In the genomic region with DNA sequence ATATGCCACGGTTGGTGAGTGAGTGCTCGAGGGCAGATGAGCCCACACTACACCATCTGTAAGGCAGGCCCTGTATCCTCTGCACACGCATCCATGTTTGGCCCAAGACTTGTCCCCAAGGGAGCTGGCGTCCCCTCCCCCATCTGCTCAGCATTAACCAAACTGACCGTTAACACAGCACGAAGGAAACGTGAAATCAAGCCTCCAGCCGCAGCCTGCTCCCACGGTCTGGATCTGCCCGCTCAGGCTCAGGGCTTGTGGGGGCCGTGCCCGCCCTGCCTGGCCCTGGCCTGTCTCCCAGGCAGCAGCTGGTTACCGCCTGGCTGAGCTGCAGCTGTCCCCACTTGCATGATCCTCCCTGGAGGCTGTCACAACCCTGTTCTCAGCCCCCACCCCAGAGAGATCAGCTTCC, we compare ENCODE assay signal across 8 mouse cellular contexts. TPM values are rescaled to one million over a fixed set of nuclear protein-coding genes. Genes with fewer than 3 reads are reported as not detected.
DNase-seq lines count a peak whose midpoint lies in the region; ATAC-seq and TF ChIP-seq lines count a peak whose summit lies in the region.

No protein-coding gene starts in this region.

- 67% methylated on average over 13 of the region's 13 CpGs for WGBS in heart, postnatal 0 days
- 65% methylated on average over 13 of the region's 13 CpGs for WGBS in midbrain, embryonic 11.5 days
- 51% methylated on average over 13 of the region's 13 CpGs for WGBS in stomach, embryonic 15.5 days

- H3K9ac ChIP-seq in heart, postnatal 0 days (replicated peaks; ENCODE audit: low read depth, low read length), result no peak overlapping the region
- H3K9ac ChIP-seq in midbrain, embryonic 11.5 days (ENCODE audit: low read length), result no peak overlapping the region
- no peak overlapping the region for H3K9ac ChIP-seq in stomach, embryonic 15.5 days

- no peak for TF ChIP-seq CTCF in heart, postnatal 0 days (IDR thresholded peaks at IDR 0.05; ENCODE audit: low read depth)

- no peaks in the 10 kb centered on the region for H3K27me3 ChIP-seq in heart, postnatal 0 days (ENCODE audit: control insufficient read depth, insufficient read depth, low read length)
- no peaks in the 10 kb centered on the region for H3K27me3 ChIP-seq in midbrain, embryonic 11.5 days (ENCODE audit: control insufficient read depth, insufficient read depth, low read length)
- no peaks in the 10 kb centered on the region for H3K27me3 ChIP-seq in stomach, embryonic 15.5 days (replicated peaks)

- H3K4me2 ChIP-seq in heart, postnatal 0 days (ENCODE audit: low read depth, low read length), result no peak overlapping the region
- no peak overlapping the region for H3K4me2 ChIP-seq in midbrain, embryonic 11.5 days
- no peak overlapping the region for H3K4me2 ChIP-seq in stomach, embryonic 15.5 days

- DNase-seq in adrenal gland, postnatal 14 days, result peak; percentile 67
- DNase-seq in adrenal gland, postnatal 10 days, result no peak
- peak; percentile 85 for DNase-seq in brain, adult 2 months (ENCODE audit: low read depth, low spot score)
- no peak for DNase-seq in heart, postnatal 0 days (ENCODE audit: low spot score)
- DNase-seq in kidney, postnatal 25 days, result peak; percentile 78 to 83
- no peak for DNase-seq in midbrain, embryonic 11.5 days (ENCODE audit: low spot score, missing footprints)
- no peak for DNase-seq in yolk sac, embryonic 10.5 days (ENCODE audit: low spot score)

- peaks cover 14% of the 10 kb centered on the region for H3K4me1 ChIP-seq in heart, postnatal 0 days (ENCODE audit: control insufficient read depth, insufficient read depth)
- peaks cover 14% of the 10 kb centered on the region for H3K4me1 ChIP-seq in midbrain, embryonic 11.5 days (ENCODE audit: control insufficient read depth, insufficient read depth, low read length)
- H3K4me1 ChIP-seq in stomach, embryonic 15.5 days, result peaks cover 19% of the 10 kb centered on the region

- no peak for TF ChIP-seq EP300 in heart, postnatal 0 days (IDR thresholded peaks at IDR 0.05; ENCODE audit: low read depth)

- H3K36me3 ChIP-seq in heart, postnatal 0 days (replicated peaks; ENCODE audit: control insufficient read depth, insufficient read depth, low read length), result no peaks in the 10 kb centered on the region
- no peaks in the 10 kb centered on the region for H3K36me3 ChIP-seq in midbrain, embryonic 11.5 days (ENCODE audit: control insufficient read depth, insufficient read depth, low read length)
- no peaks in the 10 kb centered on the region for H3K36me3 ChIP-seq in stomach, embryonic 15.5 days

- H3K9me3 ChIP-seq in heart, postnatal 0 days (replicated peaks; ENCODE audit: control insufficient read depth, low read length), result no peaks in the 10 kb centered on the region
- H3K9me3 ChIP-seq in midbrain, embryonic 11.5 days (ENCODE audit: control insufficient read depth, low read length), result no peaks in the 10 kb centered on the region
- no peaks in the 10 kb centered on the region for H3K9me3 ChIP-seq in stomach, embryonic 15.5 days

- peak; percentile 56 for ATAC-seq in heart, postnatal 0 days (ENCODE audit: insufficient read depth, low read depth)
- ATAC-seq in midbrain, embryonic 11.5 days (ENCODE audit: low FRiP score), result peak; percentile 80
- peak; percentile 76; the same call in 1 of the 2 replicates for ATAC-seq in stomach, embryonic 15.5 days (ENCODE audit: insufficient read depth, low FRiP score, low read depth)

- H3K4me3 ChIP-seq in heart, postnatal 0 days (ENCODE audit: low read depth, low read length), result no peak overlapping the region
- no peak overlapping the region for H3K4me3 ChIP-seq in midbrain, embryonic 11.5 days (ENCODE audit: low read depth, low read length)
- no peak overlapping the region for H3K4me3 ChIP-seq in stomach, embryonic 15.5 days (replicated peaks)

- H3K27ac ChIP-seq in heart, postnatal 0 days (ENCODE audit: low read depth), result no peak overlapping the region
- H3K27ac ChIP-seq in midbrain, embryonic 11.5 days (ENCODE audit: low read depth, low read length), result no peak overlapping the region
- peak overlapping the region; percentile 77 for H3K27ac ChIP-seq in stomach, embryonic 15.5 days

RNA-seq across cellular contexts. Expression of gene Fgfr4, which starts 16.5 kb away (rescaled TPM):
- 39.2 and 46.7 TPM in 2 replicates for total RNA-seq in adrenal gland, postnatal 14 days (2021)
- 10 to 100 TPM; 22.3 to 28.2 TPM for total RNA-seq in adrenal gland, postnatal 10 days (2021)
- total RNA-seq in heart, postnatal 0 days (2014; rRNA removed; ENCODE audit: low replicate concordance), result not detected in 2 replicates
- 0.08 and 0.11 TPM in 2 replicates for polyA plus RNA-seq in heart, postnatal 0 days (2015; fragmentation: Nextera tagmentation; extraction: Ambion mirVana)
- 0.18 and 0.33 TPM in 2 replicates for polyA plus RNA-seq in midbrain, embryonic 11.5 days (2014; fragmentation: Nextera tagmentation; extraction: Ambion mirVana)
- polyA plus RNA-seq in stomach, embryonic 15.5 days (2015; fragmentation: Nextera tagmentation; extraction: Ambion mirVana), result 7.6 and 8.4 TPM in 2 replicates

RNA-seq across cellular contexts. Expression of gene Gm17617, which starts 35.6 kb away (rescaled TPM):
- total RNA-seq in adrenal gland, postnatal 14 days (2021), result not detected in 2 replicates
- not detected for total RNA-seq in adrenal gland, postnatal 10 days (2021)
- not detected in 2 replicates for total RNA-seq in heart, postnatal 0 days (2014; rRNA removed; ENCODE audit: low replicate concordance)
- not detected in 2 replicates for polyA plus RNA-seq in heart, postnatal 0 days (2015; fragmentation: Nextera tagmentation; extraction: Ambion mirVana)
- polyA plus RNA-seq in midbrain, embryonic 11.5 days (2014; fragmentation: Nextera tagmentation; extraction: Ambion mirVana), result not detected in 2 replicates
- polyA plus RNA-seq in stomach, embryonic 15.5 days (2015; fragmentation: Nextera tagmentation; extraction: Ambion mirVana), result not detected in 2 replicates

RNA-seq across cellular contexts. Expression of gene Nsd1, which starts 40.6 kb away (rescaled TPM):
- 120 and 132 TPM in 2 replicates for total RNA-seq in adrenal gland, postnatal 14 days (2021)
- 100 to 1,000 TPM in 1 of 2 experiments, 10 to 100 TPM in 1; 99.2 to 130 TPM for total RNA-seq in adrenal gland, postnatal 10 days (2021)
- 49.3 and 75.1 TPM in 2 replicates for total RNA-seq in heart, postnatal 0 days (2014; rRNA removed; ENCODE audit: low replicate concordance)
- 39.1 and 45.4 TPM in 2 replicates for polyA plus RNA-seq in heart, postnatal 0 days (2015; fragmentation: Nextera tagmentation; extraction: Ambion mirVana)
- polyA plus RNA-seq in midbrain, embryonic 11.5 days (2014; fragmentation: Nextera tagmentation; extraction: Ambion mirVana), result 68.0 TPM in 2 replicates
- 57.0 and 61.1 TPM in 2 replicates for polyA plus RNA-seq in stomach, embryonic 15.5 days (2015; fragmentation: Nextera tagmentation; extraction: Ambion mirVana)

Comparison
In these comparisons a context has a peak if more than half of its experiments do, and no peak if none do; other contexts are left out.
1. DNase-seq: peak in adrenal gland, postnatal 14 days (single experiment), brain, adult 2 months (single experiment) and kidney, postnatal 25 days (2 of 2); none in adrenal gland, postnatal 10 days (single experiment), heart, postnatal 0 days (single experiment), midbrain, embryonic 11.5 days (single experiment) and yolk sac, embryonic 10.5 days (single experiment).
2. RNA of gene Fgfr4, which starts 16.5 kb away (total RNA-seq): 39.2 to 46.7 TPM in adrenal gland, postnatal 14 days and 22.3 to 28.2 TPM in adrenal gland, postnatal 10 days; not detected in heart, postnatal 0 days; every median in the first group is over 10 times any median in the second.
3. Peak in every context shown above with its lines, with median percentiles within 50 percentile points of each other: ATAC-seq.